Mouse (Mus musculus) embryo, embryonic 11.5 days (tissue): ENCODE results near the gene Klf6.

Experiments used
- DNase-seq: peaks from one replicate; pipeline ENCODE4 v3.0.0-alpha.2; 2012; ENCODE audit warnings: low read depth, low spot score

Gene Klf6

GRCm38 (mm10) chr13:5861157-5862002 is at the start of gene Klf6:
TSS of gene Klf6 (plus strand) at chr13:5861482.
- DNase-seq = peak; percentile 97

GRCm38 (mm10) chr13:5813433-5813832 is 47.8 kb upstream of the Klf6 start:
- no peak for DNase-seq

DNA sequence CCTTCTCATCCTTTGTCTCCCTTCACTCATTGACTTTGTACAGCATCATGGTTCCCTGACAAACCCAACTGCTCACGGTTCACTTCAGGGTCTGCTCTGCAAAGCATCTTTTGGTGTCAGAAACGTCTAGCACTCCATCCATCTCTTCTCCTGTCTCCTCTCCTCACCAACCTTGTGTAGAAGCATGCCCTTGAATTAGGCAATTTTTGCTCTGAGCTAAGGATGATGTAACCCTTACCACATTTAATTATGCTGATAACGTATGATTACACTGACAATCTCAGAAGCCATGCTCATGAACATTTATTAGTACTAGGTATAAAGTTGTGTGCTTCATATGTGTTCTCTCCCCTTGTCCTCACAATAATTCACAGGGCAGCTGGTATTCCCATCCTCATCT is 44.0 kb upstream of the Klf6 start:
- DNase-seq = no peak

- no peak for DNase-seq
Observed at GRCm38 (mm10) chr13:5819173-5819572, 42.1 kb upstream of the Klf6 start.

DNA sequence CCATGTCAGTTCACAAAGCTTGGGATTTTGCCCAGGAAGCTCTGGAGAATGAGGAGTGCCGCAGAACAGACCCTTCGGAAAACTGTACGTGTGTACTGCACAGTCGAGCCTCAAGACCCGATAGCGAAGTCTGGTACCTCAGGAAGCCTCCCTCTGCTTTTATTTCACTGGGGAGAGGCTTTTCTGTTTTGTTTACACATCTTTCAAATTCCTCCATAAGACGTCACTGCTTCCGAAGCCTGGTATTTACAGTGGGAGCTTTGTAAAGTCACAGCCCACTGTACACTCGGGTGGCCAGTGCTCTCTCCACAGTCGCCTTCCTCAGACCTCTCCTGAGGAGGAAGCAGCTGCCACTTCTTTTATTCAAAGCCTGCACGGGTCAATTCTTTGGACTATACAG is 38.7 kb upstream of the Klf6 start:
- DNase-seq = no peak

DNA sequence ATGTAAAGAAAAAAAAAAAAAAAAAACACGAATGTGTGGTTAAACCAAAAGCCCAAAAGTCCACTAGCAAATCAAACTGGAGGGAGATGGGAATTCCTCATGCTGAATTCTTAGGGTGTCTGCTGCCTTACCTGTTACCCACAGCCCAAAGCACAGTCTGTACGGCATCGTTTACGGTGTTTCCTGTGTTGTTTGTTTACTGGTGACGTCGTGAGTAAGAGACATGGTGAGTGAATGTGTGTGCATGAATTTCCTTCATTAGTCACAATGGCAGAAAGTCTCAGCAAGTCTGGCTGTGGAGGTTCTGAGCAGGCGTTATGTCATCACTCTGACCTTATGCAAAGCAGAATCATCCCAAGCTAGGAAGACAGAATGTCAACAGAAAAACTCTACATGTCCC is 38.1 kb upstream of the Klf6 start:
- no peak for DNase-seq

DNA sequence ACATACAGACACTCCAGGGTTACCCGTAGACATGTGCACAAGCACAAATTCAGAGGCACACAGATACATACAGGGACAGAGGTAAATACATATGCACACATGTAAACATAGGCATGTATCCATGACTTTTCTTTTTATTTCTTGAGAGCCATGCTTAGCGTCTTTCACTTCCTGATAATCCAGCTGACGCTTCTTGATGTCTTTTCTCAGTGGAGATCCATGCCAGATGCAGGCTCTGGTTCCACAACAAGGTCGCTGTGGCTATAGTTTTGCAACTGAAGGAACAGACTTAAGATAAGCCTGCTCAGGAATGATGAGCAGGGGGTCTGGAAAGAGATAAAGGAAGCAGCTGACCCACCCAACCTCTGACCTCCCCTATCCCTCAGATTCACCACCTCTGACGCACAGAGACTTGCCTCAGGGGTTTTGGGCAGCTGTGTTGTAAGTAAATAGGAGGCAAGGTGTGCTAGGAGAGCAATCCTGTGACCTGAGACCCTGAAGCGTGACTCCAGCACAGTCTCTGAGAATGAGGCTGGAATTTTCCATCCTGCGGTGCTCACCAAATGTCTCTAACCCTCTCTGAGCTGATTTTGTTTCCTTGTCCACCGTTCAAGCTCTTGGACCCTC is 37.0 kb upstream of the Klf6 start:
- DNase-seq = no peak

DNA sequence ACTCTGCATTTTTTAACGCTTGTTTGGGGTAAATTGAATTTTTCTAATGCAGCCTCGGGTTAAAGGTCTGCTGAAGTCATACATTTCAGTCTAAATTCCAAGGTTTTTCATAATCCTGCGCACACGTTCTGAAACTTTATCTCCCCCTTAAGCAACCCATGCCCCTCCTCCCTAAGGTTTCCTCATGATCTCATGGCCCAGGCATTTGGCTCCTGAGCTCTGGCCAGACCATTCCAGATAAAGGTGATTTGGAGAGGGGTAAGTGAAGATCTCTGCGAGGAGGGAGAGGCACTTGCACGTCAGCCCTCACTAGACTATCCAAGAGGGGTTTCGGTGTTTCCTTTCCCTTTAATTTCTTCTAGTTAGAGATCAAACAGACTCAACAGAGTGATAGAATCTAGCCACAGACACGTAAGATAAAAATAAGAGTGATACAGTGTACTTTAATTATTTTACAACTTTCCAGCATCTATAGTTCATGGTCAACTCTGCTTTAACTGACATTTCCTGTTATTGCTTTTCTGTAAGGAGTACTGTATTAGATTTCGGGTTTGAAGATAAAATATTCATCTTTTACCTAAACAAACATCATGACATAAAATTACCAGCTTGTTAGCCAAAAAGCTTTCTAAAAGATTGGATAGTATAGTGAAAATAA is 35.0 kb upstream of the Klf6 start:
- peak; percentile 20 for DNase-seq

DNA sequence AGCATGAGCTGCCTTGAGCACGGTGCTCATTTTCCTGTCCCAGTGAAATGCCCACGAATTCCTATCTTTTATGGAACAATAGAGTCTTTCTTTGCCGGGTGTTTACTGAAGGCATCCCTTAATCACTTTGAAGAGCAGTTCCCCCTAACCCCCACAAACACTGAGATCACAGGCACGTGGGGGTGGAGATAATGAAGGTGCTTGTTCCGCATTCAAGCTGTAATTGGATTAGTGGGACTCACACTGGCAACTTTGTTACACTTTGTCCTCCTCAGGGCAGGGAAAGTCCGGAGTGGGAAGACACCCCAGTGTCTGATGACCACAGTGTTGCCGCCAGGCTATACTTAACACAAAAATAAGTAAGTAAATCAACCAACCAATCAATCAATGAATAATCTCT is 29.3 kb upstream of the Klf6 start:
- DNase-seq = no peak

GRCm38 (mm10) chr13:5837174-5837777 is 24.0 kb upstream of the Klf6 start:
- no peak for DNase-seq

- DNase-seq = no peak
Observed at GRCm38 (mm10) chr13:5841418-5841817, 19.9 kb upstream of the Klf6 start.

DNA sequence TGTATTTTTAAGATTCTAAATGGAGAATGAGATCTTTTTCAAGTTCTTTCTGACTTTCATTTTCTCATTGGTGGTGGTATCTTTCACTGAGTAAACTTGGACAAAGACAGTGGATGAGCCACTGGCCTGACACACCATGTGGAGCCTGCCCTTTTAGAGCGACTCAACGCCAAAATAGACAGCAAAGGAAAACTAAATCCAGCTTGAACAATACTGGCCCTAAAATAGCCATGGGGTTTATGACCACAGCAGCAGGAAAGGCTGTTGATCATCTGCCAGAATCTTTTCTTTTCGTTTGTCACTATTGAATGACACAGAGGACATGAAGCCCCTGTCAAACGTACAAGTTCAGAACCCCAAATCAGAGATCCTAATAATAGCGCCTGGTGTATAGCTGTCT is 18.4 kb upstream of the Klf6 start:
- DNase-seq = no peak

DNA sequence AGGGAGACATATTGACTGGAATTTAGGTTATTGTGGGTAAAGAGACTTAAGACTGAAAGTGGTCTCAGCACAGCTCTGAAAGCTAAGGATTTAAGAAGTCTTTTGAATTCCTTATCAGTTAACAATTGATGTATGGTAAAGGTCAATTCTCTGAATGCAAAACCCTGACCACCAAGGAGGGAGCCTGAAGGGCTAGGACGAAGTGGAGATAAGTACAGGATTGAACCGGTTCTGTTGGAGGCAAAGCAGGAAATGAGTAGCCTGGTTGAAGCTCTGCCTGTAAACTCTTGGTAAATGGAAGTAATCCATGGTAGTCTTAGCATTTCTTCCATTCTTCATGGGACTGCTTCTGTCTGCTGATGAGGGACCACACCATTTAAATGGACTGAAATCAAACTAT is 17.5 kb upstream of the Klf6 start:
- DNase-seq = no peak

DNA sequence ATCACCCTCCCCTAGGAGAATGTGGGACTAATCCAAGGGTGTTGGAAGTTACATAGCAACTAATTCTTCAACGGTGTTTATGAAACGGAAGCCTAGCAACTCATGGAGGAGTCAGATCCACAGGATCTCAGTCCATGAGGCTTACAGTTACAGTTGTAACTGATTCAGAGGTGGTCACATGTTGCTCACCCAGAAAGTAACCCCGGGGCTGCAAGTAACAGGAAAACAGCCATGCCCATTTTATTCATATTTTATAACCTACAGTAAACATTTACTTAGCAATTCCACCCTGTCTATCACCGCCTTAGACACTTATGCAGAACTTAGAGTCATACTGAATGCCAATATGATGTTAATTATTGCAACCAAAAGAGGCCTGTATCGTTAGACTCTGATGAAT is 16.9 kb upstream of the Klf6 start:
- DNase-seq = no peak

DNA sequence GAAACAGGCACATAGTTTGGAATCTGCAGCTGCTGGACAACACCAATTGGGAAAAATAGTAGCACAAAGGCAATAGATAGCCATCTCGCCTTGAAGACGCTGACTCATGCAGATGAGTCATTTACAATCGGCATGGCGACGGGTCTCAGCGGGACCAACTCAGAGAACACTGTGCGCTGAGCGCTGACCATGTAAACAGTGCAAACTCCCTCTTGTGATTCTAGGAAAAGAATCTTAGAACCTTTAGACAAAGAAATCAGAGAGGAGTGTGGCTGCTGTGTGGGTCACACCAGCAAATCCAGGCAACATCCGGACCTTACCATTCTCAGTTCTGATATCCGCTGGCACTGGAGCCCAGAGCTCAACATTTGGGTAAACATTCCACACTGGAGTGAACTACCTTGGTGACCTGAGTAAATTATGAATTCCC is 16.1 kb upstream of the Klf6 start:
- DNase-seq = no peak

DNA sequence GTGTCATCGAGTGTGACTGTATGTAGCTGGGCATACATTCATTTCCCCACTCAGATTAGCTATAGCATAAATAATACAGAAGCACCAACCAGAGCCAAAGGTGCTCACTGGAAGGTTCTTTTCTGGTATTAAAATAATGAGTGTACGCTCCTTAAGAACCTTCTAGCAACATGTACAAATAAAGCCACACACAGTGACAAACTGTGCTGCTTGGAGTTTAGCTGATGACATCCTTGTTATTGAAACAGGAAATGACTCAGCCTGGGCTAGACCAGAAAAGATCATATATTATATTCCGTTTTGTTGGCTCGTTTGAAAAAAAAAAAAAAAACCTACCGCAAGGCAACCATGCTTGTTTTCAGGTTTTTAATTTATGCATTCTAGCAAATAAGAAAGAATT is 15.7 kb upstream of the Klf6 start:
- DNase-seq = no peak

DNA sequence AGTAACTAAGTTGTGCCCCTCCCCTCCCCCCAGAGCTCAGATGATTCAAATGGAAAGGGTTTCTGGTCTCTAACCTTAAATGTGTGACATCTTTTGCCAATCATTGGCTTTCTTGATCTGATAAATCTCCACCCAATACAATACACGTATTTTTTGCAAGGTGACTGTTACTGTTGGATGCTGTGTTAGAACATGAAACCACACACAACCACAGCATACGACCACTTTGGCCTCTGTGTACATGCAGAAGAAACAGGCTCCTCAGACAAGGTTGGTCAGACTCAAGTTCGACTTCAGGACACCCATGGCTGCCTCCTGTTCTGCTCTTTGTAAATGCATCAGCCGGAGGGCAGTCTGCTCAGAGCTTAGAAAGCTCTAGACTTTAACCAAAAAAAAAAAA is 14.4 kb upstream of the Klf6 start:
- no peak for DNase-seq

- no peak for DNase-seq
Observed at GRCm38 (mm10) chr13:5847736-5848135, 13.5 kb upstream of the Klf6 start.

DNA sequence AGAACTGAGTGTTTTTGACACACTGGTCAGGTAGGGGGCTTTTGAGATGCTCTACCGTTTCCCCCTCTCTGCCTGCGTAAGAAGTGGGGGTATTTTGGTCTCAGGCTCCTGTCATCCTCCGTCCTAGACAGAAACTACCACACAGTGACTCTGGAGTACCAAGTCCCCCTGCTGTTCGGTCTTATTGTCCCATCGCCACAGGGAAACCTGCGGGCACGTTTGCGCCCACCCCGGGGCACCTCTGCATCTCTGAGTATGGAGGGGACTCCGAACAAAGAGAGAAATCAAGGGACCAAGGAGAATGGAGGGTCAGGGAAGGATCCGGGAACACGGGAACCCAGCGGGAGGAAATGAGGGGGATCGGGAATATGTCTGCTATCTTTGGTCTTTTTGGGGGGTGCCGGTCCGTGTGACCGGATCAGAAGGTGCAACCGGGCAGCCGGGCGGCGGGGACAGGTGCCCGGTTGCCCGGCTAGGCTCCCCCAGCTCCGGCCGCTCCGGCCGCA is 578 bp upstream of the Klf6 start:
- DNase-seq = peak; percentile 46

- no peak for DNase-seq
Observed at GRCm38 (mm10) chr13:5862003-5862625, 832 bp downstream of the Klf6 start.

- no peak for DNase-seq
Observed at GRCm38 (mm10) chr13:5862626-5863407, 1.5 kb downstream of the Klf6 start.
